Mouse (Mus musculus): ENCODE measurements around the gene Hist1h1c.
"Not testable (repeated sequence)": the region's sequence is repeated elsewhere in the genome, so short reads cannot be mapped to it uniquely, and the experiment has no call there.

GRCm38 (mm10) chr13:23746201-23747080 is 7.8 kb downstream of the Hist1h1c start, which contains the start of gene Hist1h2bb:
- not testable (repeated sequence) for TF ChIP-seq CTCF (IDR thresholded peaks at IDR 0.05; ENCODE audit: borderline replicate concordance, extremely low read depth, insufficient read depth, insufficient read length); POLR2A (IDR thresholded peaks at IDR 0.05; ENCODE audit: borderline replicate concordance, extremely low read depth, insufficient read depth, insufficient read length, poor library complexity, severe bottlenecking)

Data from brain, embryonic 14.5 days (tissue).